Mouse (Mus musculus): Measurements from ENCODE around the gene Dcaf4.

Gene Dcaf4

GRCm38 (mm10) chr12:83544791-83545190 is 24.5 kb downstream of the Dcaf4 start:
- DNase-seq (ENCODE audit: low read depth, low spot score): no peak

GRCm38 (mm10) chr12:83551305-83551704 is 31.0 kb downstream of the Dcaf4 start:
- no peak for DNase-seq (ENCODE audit: low read depth, low spot score)

GRCm38 (mm10) chr12:83553816-83554215 is 33.5 kb downstream of the Dcaf4 start:
- DNase-seq (ENCODE audit: low read depth, low spot score): no peak

GRCm38 (mm10) chr12:83555605-83556004 is 35.3 kb downstream of the Dcaf4 start:
- DNase-seq (ENCODE audit: low read depth, low spot score): no peak

GRCm38 (mm10) chr12:83558496-83558895 is 38.2 kb downstream of the Dcaf4 start:
- no peak for DNase-seq (ENCODE audit: low read depth, low spot score)

GRCm38 (mm10) chr12:83560189-83560588 is 39.9 kb downstream of the Dcaf4 start:
- DNase-seq (ENCODE audit: low read depth, low spot score): no peak

GRCm38 (mm10) chr12:83562589-83562988 is 42.3 kb downstream of the Dcaf4 start:
- no peak for DNase-seq (ENCODE audit: low read depth, low spot score)

GRCm38 (mm10) chr12:83569866-83570265 is 49.6 kb downstream of the Dcaf4 start:
- DNase-seq (ENCODE audit: low read depth, low spot score): no peak

GRCm38 (mm10) chr12:83572717-83573116 is 52.5 kb downstream of the Dcaf4 start:
- DNase-seq (ENCODE audit: low read depth, low spot score): no peak

- no peak for DNase-seq (ENCODE audit: low read depth, low spot score)
Measured at GRCm38 (mm10) chr12:83577445-83577844, 57.2 kb downstream of the Dcaf4 start.

- no peak for DNase-seq (ENCODE audit: low read depth, low spot score)
Measured at GRCm38 (mm10) chr12:83578356-83578755, 58.1 kb downstream of the Dcaf4 start.

GRCm38 (mm10) chr12:83578896-83579569 is 58.8 kb downstream of the Dcaf4 start:
- no peak for DNase-seq (ENCODE audit: low read depth, low spot score)

GRCm38 (mm10) chr12:83580283-83580682 is 60.0 kb downstream of the Dcaf4 start:
- DNase-seq (ENCODE audit: low read depth, low spot score): no peak

- DNase-seq (ENCODE audit: low read depth, low spot score): no peak
Measured at GRCm38 (mm10) chr12:83582106-83582505, 61.8 kb downstream of the Dcaf4 start.

- no peak for DNase-seq (ENCODE audit: low read depth, low spot score)
Measured at GRCm38 (mm10) chr12:83582747-83583146, 62.5 kb downstream of the Dcaf4 start.

GRCm38 (mm10) chr12:83586628-83587027 is 66.4 kb downstream of the Dcaf4 start:
- no peak for DNase-seq (ENCODE audit: low read depth, low spot score)

All from embryo, embryonic 11.5 days (tissue).